Mouse (Mus musculus) adrenal gland, adult 18-20 months (tissue): ENCODE data around the gene Slc25a18. TPM values are rescaled to one million over a fixed set of nuclear protein-coding genes. Genes with fewer than 3 reads are reported as not detected.
A peak's percentile ranks its signal among the peaks of the same experiment; 100 is the strongest.

Source experiments
- DNase-seq, 2 experiments: peaks; one replicate each; pipeline ENCODE4 v3.0.0; 2021 to 2022; ENCODE audit warnings: low spot score in 2 of 2
- long read RNA-seq, 2 experiments: library from polyadenylated mRNA; stranded (forward); transcript quantifications; one replicate each; pipeline ENCODE4 v2.0.0; 2021
- total RNA-seq, 2 experiments: library from RNA; stranded (reverse); gene quantifications; 1 replicate in 1 of 2; 2 replicates in 1 of 2; pipeline ENCODE4 v1.2.3; 2021

Gene Slc25a18
- under 1 TPM in 1 of 2 experiments, not detected in 1; 0.26 TPM for total RNA-seq
- long read RNA-seq, experiment 1 = 0 reads
- long read RNA-seq, experiment 2 = 0 reads

DNA sequence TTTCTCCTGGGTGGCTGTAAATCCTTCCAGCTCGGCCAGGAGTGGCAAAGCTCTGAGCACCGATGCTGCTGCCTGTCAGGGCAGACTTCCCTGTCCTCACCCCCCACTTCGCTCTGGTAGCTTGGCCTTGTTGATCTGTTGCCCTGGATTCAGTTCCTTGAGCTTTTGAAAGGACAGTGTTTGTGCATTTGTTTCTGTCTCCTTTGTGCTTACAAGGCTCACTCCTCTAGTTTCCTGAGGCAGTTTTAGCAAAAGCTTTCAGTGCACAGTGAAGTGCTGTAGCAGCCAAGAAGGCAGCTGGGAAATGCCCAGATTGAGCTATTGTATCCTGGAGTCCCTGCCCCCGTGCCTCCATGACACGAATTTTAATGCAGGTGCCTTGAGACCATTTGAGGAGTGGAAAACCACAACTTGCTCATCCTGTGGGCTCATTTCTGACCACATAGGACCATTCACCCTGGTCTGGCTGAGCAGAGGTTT, at the start of gene Slc25a18:
Slc25a18 (plus strand) TSS at position 430 of the 480 bp plus-strand sequence.
- no peak for DNase-seq

DNA sequence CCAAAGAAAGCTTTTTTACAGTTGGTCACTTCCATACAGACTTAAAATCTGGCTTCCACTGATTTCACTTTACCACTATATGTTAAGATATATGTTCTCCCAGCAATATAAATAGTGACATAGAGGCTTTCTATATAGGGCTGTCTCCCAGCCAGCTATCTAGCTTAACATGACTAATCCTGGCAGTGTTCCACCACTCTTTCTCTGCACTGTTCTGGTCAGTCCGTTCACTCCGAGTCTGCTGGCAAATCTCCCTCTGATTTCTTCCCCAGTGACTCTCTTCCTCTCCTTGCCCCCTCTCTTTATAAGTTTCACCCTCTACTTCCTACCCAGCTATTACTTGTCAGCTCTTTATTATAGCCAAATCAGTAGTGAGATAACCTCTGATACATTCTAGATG, 47.4 kb upstream of the Slc25a18 start:
- peak in 1 of 2 experiments; percentile 10 for DNase-seq

DNA sequence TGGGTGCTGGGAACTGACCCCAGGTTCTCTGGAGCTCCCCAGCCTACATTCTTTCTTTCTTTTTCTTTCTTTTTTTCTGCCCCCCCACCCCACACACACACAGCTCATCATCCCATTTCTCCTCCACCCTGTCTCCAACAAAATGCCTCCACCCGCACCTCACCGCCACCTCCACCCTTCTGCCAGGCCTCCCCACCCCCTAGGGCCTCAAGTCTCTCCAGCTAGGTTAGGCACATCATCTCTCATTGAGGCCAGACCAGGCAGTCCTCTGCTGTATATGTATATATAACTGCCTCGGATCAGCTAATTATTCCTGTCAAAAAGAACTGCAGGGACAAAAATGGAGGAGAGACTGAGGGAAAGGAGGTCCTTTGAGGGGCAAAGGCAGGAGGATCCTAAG, 37.4 kb upstream of the Slc25a18 start:
- no peak for DNase-seq

DNA sequence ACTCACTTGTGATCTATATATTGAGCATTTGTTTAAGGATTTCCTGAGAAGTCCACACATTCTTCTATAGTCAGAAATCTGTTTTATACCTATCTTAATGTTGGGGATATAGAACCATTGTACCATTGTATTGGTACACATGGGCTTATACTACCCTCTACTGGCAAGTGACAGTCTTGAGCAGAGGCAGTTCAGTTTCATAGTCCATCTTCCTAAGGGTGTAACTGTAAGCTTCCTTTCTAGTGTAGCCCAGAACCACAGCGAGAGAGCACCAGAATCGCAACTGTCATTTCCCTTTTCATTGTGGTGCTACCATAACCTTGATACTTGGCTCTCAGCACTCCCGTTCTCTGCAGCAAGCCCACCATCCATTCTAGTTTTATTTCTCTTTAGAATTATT, 36.8 kb upstream of the Slc25a18 start:
- DNase-seq = no peak

DNA sequence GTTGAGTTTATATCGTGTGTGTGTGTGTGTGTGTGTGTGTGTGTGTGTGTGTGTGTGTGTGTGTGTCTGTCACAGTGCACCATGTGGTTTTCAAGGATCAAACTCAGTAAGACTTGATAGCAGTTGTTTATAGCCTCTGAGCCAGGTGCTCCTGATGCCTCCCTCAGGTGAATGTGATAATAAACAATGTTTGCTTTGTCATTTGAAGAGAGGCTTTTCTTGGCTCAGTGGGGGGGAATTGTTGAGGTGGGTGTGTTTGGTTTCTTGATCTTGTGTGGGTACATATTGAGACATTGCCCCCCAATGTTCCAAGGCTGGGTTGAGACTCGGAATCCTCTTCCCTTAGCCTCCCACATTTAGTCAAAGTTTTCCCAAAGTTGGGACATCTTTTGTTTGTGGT, 30.2 kb upstream of the Slc25a18 start:
- no peak for DNase-seq

DNA sequence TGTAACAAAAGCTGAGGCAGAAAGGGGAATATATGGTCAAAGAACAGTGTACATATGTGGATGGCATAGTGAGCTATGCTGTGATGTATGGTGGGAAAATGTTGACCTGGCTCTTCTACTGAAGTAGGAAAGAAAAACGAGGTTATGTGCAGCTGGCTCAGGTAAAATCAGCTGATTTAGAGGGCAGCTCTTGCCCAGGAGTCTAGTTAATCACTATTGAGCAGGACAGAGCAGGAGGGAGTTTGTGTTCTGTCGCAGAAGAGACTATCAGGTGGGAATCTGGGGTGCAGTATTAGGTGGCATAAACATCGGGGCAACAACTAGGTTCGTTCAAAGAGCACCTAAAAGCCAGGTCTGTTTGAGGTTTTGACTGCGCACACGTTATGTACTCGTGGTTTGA, 29.1 kb upstream of the Slc25a18 start:
- no peak for DNase-seq

DNA sequence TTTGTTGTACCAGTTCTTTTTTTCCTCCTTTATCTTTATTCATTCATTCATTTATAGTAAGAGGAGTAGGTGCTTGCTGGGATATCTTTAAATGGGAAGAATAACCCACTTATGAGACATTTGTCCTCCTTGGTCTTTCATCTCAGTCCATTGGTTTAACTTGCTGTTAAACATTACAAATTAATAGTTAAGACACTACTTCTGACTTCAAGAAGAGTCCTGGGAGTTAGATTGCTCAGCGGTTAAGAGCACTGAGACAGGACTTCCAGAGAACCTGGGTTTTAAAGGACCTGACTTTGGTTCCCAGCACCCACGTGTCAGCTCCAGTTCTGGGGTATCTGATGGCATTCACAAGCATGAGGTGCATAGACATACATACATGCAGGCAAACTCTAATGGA, 27.0 kb upstream of the Slc25a18 start:
- DNase-seq = no peak

DNA sequence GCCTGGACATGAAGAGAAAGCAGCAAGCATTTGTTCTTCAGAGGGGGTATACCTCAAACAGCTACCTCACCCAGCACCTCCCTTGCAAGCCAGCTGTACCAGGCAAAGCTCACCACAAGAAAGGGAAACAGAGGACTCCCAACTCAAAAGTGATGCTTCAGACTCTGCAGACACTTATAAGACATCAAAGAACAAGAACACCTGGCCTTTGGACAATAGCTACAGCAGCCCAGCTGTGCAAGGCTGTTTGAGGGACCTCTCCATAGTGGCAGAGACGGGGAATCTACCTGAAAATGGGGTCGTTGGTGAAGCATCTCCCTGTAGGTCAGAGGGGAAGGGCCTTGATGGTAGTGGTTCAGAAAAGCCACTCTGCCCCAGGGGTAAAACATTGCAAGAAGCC, 12.2 kb upstream of the Slc25a18 start:
- no peak for DNase-seq

DNA sequence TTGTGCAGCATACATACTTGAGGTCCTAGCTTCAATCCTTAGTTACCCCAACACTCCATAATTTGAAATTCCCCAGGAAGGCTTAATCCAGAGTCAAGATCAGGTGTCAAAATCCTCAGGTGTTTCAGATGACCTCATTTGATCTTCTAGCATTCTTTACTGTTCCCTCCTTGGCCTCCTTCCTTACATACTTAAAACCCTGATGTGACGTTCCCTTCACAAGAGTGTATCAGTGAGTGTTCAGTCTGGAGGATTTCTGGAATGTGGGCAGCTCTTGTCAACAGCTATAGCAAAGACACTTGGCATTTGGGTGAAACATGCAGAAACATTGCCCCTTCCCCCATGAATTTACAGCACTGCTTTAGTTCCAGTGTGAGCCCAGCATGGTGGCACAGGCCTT, 3.4 kb upstream of the Slc25a18 start:
- DNase-seq = no peak

DNA sequence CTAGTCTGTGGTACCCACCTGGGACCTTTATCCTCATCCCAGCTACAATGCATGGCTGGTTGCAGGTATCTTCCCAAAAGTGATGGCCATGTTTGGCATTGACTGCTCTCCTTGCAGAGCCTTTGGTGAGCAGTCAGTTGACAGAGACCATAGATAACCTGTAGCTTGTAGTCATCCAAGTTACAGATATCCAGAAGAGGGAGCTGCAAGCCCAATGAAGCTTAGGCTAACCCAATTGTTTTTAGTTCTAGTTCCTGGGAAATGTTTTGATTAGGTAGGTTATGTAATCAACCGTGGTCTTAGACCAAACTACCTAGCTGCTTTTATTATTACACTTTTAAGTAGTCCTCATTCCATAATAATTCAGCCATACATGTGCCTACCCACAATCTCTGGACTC, 2.0 kb upstream of the Slc25a18 start:
- DNase-seq = no peak

DNA sequence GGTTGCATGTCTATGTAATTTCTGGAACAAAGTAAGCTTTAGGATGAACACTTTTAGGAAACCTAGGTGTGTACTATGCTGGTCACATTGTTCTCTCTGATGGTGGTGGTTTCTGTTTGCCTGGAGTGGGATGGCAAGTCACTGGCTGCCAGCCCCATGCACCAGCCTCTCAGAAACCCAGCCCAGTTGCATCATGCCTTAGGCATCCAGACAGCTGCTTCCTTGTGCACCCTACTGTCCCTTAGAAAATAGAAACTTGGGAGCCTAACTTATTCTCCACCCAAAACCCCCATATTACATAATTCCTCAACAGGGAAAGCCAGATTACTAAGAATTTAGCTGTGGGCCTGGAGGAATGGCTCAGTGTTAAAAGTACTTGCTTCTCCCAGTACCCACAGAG, 1.4 kb upstream of the Slc25a18 start:
- DNase-seq = no peak

DNA sequence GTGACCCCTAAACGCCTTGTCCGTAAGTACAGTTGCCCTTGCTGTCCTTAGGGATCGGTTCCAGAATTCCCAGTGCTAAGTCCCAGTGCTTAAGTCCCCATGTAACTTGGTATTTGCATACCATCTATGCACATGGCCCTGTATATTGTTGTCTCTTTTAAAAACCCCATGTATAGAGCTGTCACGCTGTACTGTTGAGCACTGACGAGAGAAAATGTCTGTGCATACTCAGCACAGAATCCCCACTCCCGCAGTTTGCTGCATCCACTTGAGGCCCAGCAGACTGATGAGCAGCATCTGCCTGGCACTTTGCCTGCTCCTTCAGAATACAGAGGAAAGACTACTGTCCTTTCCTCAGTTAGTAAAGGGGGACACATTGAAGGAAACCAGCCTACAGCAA, 385 bp downstream of the Slc25a18 start:
- no peak for DNase-seq

DNA sequence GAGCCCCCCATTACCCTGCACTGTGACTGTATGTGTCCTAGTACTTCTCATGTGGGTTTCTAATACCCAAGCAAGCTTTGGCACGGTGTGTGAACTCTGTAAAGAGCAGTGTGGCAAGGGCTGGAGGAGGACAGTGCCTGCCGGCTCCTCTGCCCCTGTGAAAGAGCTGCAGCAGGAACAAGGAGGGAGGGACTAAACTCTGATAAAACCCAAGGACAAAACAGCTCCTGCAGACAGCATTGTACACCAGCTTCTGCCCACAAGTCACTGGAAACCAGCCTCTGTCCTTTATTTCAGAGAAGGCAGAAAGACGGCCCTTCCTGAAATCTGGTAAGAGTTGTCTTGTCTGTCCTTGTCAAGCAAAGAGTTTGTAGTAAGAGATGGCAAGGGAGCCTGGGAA, 2.9 kb downstream of the Slc25a18 start:
- DNase-seq = no peak

DNA sequence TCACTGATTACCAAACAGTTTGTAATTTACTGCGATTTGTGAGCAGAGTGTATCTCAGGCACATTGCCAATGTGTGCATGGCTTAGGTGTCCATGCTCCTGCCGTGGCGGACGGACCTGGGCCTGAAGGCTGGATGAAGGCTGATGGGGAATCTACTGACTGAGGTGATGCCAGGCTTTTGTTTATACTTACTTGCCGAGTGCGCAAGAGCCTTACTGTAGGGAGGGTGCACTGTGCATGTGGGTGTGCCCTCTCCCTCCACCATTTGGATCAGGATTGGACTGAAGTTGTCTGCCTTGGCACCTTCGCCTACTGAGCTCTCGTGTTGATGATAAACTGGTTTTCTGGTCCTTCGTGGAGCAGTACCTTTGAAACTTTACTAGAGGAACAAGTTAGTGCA, 4.2 kb downstream of the Slc25a18 start:
- no peak for DNase-seq

DNA sequence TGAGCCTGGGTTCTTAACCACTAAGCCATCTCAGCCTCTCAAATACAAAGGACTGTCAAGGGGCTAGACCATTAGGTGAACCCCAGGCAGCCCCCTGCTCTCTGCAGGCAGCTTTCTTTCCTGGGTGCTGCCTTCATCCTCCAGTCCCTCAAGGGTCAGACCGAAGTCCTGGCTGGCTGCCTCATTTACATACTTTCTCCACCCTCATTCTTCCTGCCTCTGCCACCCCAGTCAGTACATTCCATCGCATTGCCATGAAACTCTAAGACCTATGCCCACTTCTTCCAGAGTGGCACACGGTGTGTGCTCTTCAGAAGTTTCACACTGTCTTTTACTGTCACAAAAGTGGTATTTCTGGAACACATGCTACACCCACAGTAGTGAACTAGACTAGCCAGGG, 4.8 kb downstream of the Slc25a18 start:
- DNase-seq = no peak

DNA sequence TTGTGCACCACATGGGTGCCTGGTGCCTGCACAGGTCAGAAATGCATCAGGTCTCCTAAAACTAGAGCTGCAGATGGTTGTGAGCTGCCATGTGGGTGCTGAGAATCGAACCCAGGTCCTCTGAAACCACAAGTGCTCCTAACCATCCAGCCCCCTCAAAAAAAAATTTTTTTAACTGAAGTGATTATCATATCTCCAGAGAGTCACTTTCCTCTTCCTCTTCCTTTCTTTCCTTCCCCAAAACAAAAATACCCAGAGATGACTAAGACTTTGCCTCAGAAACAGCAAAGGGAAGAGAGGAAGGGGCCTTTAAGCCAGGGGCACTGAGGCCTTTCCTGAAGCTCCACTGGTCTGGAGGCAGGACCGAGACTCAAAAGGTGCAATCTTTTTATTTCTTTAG, 9.6 kb downstream of the Slc25a18 start:
- DNase-seq = no peak

DNA sequence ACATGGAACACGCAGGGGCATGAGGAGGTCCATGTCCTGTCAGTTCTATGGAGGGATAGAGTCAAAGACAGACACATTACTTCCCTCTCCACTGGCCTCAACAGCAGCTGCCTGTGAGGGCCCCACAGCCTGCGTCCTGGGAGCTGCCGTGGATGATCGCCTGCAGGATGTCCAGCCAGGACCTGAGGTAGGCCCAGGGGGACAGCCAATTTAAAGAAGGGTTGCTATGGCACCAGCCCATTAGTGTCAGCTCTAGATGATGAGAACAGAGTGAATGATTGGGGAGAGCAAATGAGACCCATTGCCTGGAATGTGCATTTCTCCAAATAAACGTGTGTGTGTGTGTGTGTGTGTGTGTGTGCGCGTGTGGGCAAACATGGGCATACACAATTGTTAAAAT, 11.0 kb downstream of the Slc25a18 start:
- DNase-seq = no peak

DNA sequence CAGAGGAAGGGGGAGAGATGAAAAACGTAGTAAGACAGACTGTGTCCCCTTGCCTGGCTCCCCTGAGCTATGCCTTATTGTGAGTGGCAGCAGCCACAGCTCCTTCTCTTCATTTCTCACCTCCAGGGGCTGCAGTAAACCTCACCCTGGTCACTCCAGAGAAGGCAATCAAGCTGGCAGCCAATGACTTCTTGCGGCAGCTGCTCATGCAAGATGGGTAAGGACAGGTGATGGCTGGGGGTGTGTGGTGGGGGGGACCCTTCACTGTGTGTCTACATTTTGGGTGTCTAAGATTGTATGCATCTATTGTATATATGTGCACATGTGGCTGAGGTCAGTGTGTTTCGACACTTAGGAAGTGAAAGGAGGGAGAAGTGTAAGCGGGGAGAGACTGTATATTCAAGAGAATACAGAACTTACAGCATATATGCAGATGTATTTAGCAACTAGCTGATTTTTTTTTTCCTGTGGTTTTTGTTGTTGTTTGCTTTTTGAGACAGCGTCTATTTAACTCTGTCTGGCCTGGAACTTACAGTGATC, 14.8 kb downstream of the Slc25a18 start:
- no peak for DNase-seq

DNA sequence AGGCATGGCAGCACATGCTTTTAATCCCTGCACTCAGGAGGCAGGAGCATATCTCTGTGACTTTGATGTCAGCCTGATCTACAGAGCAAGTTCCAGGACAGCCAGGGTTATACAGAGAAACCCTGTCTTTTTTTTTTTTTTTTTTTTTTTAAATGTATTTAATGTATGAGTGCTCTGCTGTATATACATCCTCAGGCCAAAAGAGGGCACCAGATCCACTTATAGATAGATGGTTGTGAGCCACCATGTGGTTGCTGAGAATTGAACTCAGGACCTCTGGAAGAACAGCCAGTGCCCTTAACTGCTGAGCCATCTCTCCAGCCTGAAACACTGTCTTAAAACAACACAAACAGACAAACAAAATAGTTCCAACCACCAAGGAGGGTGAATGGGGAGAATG, 15.5 kb downstream of the Slc25a18 start:
- DNase-seq = no peak

DNA sequence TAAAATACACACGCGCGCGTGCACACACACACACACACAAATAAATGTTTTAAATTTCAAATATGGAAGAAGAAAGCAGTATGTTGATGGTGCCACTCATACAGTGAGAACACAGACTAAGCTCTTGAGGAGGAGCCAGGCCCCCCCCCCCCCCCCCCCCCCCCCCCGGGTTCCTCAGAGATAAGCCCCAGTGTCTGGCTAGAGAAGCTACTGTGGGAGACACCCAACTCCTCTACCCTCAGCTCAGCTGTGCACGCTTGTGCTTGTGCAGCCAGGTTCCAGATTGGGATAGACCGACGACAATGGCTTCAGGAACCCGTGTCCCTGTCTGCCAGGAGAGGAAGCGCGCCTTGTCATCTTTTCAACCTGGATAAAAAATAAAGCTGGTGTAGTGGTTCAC, 16.8 kb downstream of the Slc25a18 start:
- DNase-seq = no peak

DNA sequence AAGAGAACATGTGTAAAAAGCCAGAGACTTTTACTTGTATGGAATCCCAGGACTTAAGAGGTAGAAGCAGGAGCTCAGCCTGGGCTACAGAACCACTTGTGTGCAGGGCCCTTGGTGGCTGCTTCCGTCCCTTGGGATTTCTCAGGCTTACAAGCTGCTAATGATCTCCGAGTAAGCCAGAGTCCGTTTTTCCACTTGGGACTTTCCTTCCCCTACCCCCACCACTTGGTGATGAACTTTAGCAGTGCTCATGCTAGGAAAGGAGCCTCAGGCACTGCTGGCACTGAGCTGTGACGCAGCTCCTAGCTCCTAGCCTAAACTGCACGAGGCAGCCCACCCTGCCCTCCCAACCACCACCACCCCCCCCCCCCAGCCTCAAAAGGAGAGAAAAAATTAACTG, 17.3 kb downstream of the Slc25a18 start:
- DNase-seq = no peak

DNA sequence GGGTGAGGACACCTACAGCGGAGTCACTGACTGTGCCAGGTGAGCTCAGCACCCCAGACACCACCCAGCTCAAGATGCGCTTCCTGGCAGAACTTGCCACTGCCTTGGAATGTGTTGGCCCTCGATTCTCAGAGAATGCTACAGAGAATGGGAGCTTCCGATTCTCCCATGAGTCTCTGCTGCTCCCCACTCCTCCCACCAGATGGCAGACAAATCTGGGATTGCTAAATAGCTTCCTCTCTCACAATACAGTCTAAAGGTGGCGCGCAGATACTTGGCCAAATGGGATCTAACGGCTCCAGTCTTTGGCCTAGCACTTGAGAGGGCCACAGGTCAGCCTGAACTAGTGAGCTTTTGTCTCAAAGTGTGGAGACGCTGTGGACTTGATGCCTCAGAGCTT, 19.6 kb downstream of the Slc25a18 start:
- no peak for DNase-seq

DNA sequence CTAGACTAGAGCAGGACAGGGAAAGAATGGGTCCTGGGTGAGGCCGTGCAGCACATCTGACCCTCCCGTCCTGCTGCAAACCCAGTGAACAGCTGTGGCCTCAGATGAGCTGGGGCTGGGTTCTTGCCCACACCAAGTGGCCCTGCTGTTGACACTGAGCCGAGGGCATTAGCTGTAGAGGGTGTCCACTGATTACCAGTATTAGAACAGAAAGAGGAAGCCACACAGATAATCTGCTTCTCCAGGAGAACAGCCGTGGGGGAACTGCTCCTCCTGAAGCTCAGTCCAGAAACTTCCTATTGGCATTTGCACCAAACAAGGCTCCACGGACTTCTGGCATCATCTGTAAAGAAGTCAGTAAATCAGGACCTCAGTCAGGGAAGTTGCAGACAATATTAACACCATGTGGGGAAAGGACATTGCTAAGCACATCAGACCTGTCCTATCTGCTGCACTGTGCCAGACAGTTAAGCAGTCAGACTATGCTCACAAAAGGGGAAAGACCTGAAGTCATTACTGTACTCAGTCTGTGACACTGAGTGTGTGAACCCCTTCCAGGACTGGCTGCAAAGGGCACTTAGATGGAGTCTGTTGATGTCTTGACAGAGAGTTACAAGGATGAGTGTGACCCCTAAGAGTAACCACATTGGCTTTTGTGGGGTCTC, 22.2 kb downstream of the Slc25a18 start:
- no peak for DNase-seq
